Mouse (Mus musculus) cerebellum, adult 8-10 months (tissue): Measurements from ENCODE around the gene Blm.

Source experiments
- DNase-seq: peaks from one replicate; pipeline ENCODE4 v3.0.0; 2022

Blm gene

DNA sequence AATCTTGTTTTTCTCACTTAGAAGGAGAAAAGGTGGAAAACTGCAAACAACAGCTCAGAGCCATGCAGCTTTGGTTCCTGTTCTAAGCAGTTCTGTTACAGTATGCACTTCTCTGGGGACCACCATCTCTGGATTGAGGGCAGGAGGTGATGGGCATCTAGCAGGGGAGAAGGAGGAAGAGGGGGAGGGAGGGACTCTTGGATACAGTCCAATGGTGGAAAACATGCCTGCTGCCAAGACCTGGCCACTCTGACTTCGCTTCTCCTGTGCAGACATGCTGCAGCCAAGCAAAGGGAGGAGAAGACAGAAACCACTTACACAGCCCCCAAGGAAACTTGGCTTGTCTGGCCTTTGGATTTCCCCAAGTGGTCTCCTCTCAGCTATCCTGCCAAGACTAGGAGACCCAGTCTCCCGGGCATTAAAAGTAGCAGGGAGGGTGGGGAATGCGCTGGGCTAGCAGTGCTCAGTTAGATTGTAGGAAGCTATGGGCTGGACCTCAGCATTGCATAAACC, 77.0 kb downstream of the Blm start:
- no peak for DNase-seq

DNA sequence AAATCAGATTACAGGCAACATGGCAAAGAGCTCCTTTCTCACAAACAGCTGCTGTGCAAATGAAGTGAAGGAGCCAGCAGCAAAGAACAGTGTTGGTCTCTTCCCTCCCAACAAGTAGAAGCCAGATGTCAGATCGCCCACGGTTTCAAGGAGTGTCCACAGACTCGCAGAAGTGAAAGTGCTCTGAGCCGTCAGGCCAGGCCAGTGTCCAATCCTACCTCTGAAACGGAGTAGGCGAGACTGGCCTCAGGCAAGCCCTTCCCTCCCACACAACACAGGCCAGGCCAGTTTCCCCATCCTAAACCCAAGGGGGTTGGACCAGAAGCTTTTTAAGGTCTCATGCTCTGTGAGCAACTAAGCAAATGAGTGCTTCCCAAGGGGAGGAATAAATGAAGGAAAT, 77.7 kb downstream of the Blm start:
- no peak for DNase-seq

DNA sequence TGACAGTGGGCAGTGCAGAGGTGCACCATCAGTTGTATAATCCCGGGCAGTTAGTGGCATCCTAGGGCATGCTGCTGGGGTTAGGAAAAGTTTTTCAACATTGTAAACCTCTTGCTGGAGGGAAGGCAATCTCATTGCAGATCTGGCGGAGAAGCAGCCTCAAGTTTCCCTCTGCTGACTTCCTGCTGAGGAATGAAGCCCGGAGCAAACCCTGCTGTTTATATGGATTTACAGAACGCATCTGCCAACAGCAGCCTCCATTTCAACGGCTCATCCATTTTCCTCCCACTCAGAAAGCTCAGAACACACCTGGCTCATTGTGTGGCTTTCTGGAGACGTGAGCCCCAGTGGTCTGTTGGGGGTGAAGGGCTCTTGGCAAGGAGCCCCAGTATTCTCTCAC, 78.6 kb downstream of the Blm start:
- DNase-seq, result no peak

DNA sequence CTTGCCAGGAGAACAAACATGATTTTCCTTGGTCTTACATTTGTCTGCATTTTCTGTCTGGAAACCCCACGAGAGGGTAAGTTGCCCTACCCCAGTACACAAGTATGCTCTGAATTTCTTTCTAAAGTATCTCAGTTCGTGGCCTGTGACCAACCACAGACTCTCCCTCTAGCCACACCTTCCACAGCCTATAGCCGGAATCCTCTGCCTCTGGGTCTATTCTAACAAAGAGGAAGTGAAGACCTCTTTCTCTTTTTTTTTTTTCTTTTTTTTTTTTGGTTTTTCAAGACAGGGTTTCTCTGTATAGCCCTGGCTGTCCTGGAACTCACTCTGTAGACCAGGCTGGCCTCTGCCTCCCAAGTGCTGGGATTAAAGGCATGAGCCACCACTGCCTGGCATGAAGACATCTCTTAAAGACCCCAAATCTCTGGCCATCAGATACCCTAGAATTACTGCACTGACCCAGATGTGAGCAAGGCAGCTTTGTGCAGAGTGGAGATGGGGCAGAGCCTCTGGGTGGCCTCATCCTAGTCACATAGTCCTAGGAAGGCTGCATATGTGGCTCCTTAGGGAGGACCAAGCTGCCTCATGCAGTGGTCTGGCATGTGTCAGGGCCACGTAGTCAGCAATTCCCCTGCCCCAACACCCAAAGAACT, 79.3 kb downstream of the Blm start:
- DNase-seq, result no peak

DNA sequence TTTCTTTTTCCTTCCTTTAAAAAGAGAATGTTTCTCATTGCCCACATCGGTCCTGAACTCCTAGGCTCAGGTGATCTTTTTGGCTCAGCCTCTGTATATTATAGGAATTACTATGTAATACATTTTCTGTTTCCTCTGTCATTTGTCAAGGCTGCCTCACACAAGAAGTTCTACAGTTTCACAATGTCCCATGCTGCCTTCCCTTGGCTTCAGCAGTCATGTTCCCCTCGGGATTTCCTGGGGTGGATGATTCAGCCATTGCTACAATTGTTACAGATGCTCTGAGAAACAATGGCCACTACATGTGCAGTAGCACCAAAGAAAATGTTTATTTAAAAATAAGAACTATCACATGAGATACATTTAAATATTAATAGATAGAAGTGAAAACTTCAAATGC, 80.1 kb downstream of the Blm start:
- no peak for DNase-seq

DNA sequence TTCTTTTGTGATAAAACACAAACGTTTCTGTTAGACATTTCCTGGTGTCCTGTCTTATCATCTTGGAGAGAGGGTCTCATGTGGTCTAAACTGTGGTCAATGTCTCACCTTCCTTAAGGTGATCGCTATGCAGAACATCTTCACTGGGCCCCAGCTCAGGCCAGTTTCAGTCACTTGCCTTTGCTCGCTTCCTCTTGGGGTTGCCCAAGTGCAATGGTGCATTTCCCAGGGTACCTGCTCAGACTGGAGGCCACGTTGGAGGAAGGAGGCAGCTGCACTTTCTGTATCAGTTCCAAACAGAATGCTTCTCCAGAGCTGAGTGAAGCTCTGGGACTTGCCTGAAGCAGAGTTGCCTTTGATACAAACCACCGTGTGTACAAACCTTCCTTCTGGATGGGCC, 80.9 kb downstream of the Blm start:
- DNase-seq, result no peak

DNA sequence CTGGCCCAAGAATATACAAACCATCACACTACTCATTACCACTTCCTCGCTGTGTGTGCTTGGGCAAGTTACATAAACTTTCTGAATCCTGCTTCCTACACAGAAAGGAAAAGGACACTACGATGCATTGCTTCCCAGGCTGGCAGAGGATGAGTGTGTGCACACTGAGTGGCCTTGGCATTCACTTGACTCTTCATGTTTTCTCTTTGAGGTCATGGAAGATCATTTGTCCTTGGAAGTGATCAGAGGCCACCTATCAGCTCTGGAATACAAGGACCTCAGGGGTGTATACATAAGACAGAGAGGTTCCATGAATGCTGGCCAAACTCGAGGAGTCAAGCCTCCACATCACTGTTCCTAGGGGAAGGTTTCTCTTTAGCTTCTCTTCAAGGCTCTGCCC, 81.8 kb downstream of the Blm start:
- DNase-seq, result no peak

DNA sequence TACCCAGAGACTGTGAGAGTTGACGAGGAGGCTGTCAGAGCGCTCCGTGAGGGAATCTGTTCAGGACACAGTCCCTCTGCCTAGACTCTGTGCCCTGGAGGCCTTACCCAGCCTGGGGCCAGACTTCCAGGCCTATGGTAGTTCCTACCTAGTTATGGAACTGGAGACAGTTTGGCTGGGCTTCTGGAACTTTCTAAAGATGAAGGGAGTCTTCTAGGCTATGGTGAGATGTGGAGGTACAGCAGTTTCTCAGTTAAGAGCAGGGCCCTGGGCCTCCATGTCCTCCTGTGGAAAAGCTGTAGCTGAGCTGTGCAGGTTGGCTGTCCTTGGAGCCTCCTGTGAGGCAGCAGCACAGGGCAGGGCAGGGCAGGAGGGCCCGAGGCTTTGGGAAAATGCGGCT, 82.7 kb downstream of the Blm start:
- no peak for DNase-seq

DNA sequence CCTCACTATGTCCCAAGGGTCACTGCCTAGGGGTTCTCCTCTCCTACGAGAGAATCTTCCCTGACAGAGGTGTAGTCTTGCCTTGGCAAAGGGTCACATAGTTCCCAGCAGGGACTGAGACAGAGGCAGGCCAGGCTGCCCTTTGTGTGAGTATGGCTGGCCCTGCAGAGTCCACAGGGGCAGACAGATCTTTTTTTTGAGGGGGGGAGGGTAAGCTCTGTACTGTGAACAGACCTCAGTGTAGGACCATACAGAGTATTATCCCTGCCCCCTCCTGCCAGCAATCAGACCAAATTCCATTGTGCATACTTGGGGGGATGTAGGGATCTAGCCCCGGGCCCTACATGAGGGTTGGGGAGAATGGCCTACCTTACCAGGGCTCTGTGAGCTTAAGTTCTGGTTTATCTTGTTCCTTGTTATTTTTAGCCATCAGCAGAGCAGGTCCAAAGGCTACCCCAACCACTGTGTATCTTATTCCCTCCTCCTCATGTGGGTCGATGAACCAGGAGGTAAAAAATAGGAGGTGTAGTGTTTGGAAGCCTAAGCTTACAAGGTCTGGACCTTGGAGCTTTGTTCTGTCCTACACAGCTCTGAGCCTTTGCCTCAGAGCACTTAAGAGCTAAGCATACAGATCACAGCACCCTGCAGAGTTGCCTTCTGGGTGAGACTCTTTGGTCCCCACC, 83.2 kb downstream of the Blm start:
- no peak for DNase-seq

DNA sequence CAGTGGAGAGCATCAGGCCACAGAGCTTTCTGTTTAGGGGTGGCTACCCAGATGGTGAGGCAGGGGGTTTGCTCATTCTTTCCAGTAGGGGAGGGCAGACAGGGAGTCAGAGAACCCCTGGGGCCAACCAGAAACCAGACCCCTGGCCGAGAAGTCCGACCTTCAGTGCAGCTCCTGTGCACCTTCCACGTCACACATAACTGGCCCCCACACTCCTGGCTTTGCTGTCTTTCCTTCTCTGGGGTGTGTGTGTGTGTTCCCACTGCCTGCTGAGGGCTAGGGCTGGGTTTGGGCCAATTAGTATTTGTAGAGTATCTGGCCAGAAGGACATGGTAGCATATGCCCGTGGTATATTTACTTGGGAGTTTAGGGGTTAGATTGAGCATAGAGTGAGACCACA, 84.6 kb downstream of the Blm start:
- no peak for DNase-seq

DNA sequence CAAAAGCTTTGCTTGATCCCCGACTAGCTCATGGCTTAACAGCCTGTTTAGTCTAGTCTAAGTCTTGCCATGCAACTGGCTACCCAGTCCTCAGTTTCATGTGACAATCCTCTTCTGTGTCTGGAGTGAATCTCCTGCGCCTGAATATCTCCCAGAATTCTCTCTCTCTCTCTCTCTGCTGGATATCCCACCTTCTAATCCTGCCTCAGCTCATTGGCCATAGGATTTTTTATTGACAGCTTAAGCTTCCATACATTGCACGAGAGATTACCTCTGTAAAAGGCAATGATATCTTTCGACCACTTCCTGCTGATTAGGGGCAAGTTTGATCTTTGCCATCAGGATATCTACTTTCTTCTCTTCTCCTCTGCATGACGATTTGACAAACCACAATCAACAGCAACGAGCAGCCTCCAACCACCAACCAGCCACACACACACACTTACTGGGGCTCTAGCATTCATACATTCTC, 85.3 kb downstream of the Blm start:
- DNase-seq, result no peak

DNA sequence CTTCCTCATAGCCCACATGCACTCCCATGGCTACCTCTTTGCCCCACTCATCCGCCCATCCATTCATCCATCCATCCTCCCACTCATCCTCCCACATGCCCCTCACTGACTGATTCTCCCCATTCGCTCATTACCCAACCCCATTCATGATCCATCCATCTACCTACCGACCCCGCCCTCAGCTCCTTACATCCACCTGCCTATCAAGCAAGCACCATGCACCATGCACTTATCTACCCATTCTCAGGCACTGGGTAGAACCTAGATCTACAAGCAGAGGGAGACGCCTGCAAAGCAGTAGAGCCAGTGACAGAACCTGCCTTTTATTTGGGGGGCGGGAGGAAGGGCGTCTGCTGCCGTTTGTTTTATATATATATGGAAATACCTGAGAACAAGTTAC, 87.6 kb downstream of the Blm start:
- no peak for DNase-seq

DNA sequence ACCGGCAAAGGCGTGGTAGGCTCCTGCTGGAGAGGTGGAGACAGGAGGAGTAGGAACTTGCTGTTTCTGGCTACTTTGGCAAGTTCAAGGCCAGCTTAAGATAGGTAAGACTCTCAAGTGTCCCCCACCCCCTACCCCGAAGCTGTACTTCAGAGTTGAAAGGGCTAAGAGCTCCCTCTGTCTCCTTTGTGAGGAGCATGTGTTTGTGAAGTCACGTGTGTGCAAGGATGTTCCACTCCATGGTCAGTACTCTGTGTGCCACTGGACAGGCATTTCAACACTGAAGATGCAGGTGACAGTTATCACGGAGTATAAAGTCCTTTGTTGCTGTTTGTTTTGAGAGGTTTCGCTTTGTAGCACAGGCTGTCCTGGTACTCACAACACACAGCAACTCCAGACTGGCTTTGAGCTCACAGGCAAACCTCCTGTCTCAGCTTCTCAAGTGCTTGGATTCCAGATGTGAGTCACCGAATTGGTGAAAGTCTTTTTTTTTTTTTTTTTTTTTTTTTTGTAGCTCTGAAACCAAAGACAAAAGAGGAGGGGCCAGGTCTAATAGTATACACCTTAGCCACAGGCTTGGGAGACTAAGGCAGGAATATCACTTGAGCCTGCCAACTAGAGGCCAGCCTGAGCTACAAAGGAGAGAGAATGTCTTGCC, 88.6 kb downstream of the Blm start:
- DNase-seq, result no peak

DNA sequence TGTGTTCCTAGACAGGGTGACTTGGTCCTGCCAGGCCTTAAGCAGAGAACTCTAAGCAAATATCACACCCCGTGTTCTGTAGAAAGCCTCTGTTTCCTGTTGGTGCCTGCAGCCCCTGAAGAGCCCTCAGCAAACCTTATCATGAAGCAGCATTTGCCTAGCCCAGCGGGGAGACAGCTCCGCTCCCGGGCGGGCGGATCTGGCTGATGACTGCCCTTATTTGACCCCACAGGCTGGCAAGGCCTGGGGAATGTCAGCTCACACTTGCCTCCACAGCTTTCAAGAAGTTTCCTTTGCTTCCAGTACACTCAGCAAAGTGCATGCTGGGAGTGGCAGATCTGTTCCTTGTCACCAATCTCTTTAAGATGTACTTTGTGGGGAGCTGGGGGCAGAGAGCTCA, 89.4 kb downstream of the Blm start:
- DNase-seq, result no peak

DNA sequence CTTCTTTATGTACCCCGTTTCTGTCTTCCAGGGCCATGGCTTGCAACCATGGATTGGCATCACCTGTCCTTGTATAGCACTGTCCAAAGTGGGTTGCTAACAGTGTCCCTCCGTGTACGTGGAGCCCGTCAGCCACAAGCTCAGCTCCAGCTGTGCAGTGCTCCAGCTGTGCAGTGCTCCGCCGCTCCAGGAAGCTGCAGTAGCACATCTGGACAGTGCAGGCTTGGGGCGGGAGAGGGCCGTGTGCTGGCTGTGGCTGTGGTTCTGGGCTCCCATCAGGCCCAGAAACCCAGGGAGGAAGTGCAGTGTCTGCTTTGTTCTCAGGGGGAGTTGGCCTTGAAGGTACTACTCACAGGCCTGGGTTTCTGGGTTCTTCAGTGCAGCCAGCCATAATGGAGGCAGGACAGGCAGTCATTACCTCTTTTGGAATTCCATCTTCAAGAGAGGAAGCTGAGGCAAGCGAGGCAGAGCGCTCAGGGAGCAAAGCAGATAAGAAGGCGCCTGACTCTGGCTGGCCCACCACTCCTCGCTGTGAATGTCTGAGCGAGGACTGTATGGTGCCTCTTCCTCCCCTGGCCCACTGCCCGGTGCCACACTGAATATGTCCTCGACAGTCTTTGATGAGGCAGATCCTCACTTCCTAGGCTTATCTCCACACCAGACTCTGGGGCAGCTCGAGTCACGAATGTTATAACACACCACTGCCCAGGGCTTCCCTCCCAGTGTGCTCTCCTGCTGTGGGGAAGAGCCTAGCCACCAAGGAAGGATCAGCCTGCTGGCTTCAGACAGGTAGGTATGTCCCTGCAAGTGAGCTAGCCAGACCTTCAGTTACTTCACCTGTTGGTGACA, 90.3 kb downstream of the Blm start:
- no peak for DNase-seq

DNA sequence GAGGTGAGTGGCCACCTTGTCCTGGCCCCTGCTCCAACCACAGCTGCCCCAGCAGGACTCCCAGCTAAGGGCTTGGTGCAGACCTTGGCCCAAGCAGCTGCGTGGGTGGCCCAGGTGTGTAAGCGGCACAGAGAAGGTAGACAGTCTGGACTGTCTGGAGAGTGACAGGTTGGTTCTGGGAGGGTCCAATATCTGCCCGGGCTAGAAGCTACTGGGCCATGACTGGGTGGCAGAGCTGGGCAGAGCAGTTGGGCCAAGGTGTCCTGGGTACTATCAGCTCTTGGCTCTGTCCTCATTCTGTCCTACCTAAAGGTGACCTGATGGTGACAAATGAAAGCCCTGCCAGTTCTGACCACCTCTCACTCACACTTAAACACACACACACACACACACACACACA, 91.8 kb downstream of the Blm start:
- no peak for DNase-seq

DNA sequence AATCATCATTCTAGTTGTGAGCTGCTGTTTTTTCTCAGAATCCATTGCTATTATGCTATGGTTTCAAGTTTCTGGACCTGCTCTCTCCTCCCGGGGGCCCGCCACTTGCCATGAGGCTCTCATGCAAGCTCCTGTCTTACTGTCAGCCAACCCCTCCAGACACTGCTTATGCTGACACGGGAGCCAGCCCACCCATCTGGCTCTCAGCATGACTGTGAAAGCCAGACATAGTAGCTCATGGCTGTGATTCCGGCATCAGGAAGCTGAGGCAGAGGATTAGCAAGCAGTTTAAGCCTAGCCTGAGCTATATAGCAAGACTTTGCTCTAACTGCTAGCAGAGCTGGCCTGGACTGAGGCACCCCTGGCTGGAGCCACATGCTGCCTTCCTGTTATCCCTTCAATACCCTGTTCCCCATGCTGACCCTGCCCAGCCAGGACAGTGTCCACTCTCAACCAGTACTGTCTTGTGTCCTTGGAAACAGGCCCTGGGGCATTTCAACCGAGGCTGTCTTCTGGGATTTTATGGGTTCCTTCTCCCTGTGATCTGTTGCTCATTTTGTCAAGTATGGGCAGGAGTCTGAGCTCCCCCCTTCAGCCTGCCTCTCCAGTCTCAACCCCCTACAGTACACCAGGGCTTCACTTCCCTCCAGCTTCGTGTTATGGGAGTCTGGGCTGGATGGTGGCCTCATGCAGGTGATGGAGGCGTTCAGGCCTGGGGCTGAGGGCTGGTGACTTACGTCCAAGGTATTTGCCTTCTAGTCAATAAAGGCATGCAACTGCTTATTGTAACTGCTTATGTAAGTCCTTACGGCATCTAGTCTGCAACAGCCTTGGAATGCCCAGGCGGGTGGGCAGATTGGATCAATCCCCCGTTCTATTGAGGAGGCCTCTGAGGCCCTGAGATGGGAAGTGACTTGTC, 92.7 kb downstream of the Blm start:
- DNase-seq, result no peak

DNA sequence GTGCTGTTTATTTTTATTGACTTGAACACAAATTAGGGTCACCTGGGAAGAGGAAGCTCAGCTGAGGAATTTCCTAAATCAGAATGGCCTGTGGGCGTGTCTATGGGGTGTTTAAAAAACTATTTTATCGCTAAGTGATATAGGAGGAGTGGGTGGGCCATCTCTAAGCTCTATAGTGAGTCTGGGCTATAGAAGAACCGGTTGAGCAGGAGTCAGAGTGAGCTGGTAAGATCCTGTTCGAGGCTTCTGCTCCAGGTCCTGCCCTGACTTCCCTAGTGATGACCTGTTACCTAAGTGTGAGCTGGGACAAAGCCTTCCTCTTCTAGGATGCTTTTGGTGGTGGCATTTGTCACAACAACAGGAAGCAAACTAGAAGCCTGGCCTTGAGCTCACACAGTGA, 94.2 kb downstream of the Blm start:
- DNase-seq, result no peak

DNA sequence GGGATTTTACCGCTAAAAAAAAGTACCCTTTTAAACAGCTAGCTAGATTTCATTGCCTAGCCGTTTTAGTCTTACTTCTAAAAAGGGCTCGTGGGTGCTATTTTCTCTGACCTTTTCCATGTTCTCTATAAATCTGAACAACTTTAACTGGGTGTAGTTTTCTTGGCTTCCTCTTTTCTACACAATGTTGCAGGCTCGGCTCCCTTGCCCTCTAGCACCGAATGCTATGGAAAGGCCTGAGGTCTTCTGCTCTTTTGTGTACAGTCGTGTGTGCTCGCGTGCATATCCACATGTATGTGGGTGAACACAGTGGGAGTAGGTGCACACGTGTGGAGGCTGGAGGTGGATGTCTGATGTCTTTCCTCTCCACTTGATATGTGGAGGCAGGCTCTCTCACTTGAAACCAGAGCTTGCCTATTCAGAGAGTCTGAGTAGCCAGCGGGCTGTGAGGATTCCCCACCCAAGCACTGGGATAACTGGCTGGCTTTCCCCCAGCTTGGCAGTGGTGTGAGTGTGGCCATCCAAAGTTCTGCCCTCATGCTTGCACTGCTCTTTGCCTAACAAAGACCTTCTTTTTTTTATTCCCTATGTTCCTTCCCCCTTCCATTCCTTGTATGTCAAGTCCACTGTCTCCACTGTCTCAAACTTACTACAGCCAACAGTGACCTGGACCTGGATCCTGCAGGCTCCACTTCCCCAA, 95.0 kb downstream of the Blm start:
- DNase-seq, result no peak

DNA sequence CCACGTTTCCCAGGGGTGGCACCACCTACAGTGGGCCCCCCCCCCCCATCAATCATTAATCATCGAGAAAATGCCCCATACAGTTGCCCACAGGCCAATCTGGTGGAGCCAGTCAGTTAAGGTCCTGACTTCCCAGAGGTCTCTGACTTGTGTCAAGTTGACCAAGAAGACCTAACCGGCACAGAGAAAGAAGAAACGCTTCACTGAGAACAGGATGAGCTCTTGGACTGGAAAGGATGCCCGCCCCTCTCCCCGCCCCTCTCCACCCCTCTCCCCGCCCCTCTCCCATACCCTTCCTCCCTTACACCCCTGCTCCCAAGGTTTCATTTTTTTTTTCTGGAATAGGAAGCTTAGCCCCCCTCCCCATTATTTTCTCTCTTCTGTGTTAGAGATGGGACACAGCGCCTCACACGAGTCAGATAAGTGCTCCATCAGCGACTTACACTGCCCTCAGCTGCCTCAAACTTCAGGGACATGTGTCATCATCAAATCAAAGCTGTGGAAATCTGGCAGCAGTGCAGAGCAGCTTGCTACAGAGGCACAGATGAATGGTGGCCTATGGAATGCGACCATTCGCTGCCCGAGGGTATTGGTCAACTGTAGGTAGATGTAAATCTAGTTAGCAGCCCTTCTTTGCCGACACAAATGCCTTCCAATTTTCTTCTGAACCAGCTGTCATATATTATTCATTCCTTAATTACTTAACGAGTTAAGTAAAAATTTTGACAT, 95.7 kb downstream of the Blm start:
- DNase-seq, result no peak

DNA sequence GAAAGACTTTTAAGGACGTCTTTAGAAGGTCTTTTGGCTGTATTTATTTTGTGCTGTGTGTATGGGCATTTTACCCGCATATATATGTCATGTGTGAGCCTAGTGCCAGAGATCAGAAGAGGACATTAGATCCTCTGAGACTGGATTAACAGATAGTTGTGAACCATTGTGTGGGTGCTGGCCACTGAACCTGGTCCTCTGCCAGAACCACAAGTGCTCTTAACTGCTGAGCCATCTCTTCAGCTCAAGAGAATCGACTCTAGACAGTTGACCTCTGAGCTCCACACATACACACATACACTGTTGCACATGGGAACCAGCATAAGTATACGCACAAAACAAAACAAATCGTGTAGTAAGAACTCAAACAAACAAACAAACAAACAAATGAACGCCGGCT, 98.3 kb downstream of the Blm start:
- DNase-seq, result no peak
